Mouse (Mus musculus) lung, postnatal 4 days (tissue): ENCODE measurements at regions not wholly inside any gene's neighbourhood (a gene's known extent, or its start where the extent isn't known, plus 50 kb on each side); places are given as distances from the start of the nearest gene placed in this dataset.
"Not testable (repeated sequence)": the region's sequence is repeated elsewhere in the genome, so short reads cannot be mapped to it uniquely, and the experiment has no call there.

ENCODE experiments used
- DNase-seq, 2 experiments: peaks; one replicate each; pipeline ENCODE4 v3.0.0; 2021

GRCm38 (mm10) chr1:184197272-184197671 is 163.2 kb upstream of the 1700056E22Rik start:
- no peak for DNase-seq

- DNase-seq = no peak
Measured at GRCm38 (mm10) chr1:184191325-184191724, 157.2 kb upstream of the 1700056E22Rik start.

GRCm38 (mm10) chr1:184187582-184187981 is 153.5 kb upstream of the 1700056E22Rik start:
- peak in 1 of 2 experiments; percentile 21 for DNase-seq

- no peak for DNase-seq
Measured at GRCm38 (mm10) chr1:184182163-184182562, 148.1 kb upstream of the 1700056E22Rik start.

- not testable (repeated sequence) for DNase-seq
Measured at GRCm38 (mm10) chr1:184174416-184174815, 140.3 kb upstream of the 1700056E22Rik start.

- DNase-seq = no peak
Measured at GRCm38 (mm10) chr1:184173739-184174138, 139.6 kb upstream of the 1700056E22Rik start.

GRCm38 (mm10) chr1:184172986-184173385 is 138.9 kb upstream of the 1700056E22Rik start:
- no peak for DNase-seq

- no peak for DNase-seq
Measured at GRCm38 (mm10) chr1:184171601-184172000, 137.5 kb upstream of the 1700056E22Rik start.

GRCm38 (mm10) chr1:184170926-184171325 is 136.8 kb upstream of the 1700056E22Rik start:
- DNase-seq = no peak

GRCm38 (mm10) chr1:184169967-184170366 is 135.9 kb upstream of the 1700056E22Rik start:
- DNase-seq = no peak

- DNase-seq = no peak
Measured at GRCm38 (mm10) chr1:184169034-184169783, 135.1 kb upstream of the 1700056E22Rik start.

GRCm38 (mm10) chr1:184166951-184167350 is 132.8 kb upstream of the 1700056E22Rik start:
- no peak for DNase-seq

- not testable (repeated sequence) for DNase-seq
Measured at GRCm38 (mm10) chr1:184162526-184162925, 128.4 kb upstream of the 1700056E22Rik start.

GRCm38 (mm10) chr1:184147713-184148112 is 113.6 kb upstream of the 1700056E22Rik start:
- no peak for DNase-seq

GRCm38 (mm10) chr1:184142974-184143373 is 108.9 kb upstream of the 1700056E22Rik start:
- no peak for DNase-seq

- no peak for DNase-seq
Measured at GRCm38 (mm10) chr1:184140486-184140885, 106.4 kb upstream of the 1700056E22Rik start.

GRCm38 (mm10) chr1:184140082-184140481 is 106.0 kb upstream of the 1700056E22Rik start:
- no peak for DNase-seq

- no peak for DNase-seq
Measured at GRCm38 (mm10) chr1:184138661-184139060, 104.6 kb upstream of the 1700056E22Rik start.

- no peak for DNase-seq
Measured at GRCm38 (mm10) chr1:184130897-184131296, 96.8 kb upstream of the 1700056E22Rik start.

GRCm38 (mm10) chr1:184127321-184127720 is 93.2 kb upstream of the 1700056E22Rik start:
- DNase-seq = peak in 1 of 2 experiments; percentile 44

- DNase-seq = no peak
Measured at GRCm38 (mm10) chr1:184126909-184127308, 92.8 kb upstream of the 1700056E22Rik start.
